Mouse (Mus musculus) kidney, embryonic 16.5 days (tissue): ENCODE measurements around the gene Treml1. TPM values are rescaled to one million over a fixed set of nuclear protein-coding genes. Genes with fewer than 3 reads are reported as not detected.
"Not testable (repeated sequence)": the region's sequence is repeated elsewhere in the genome, so short reads cannot be mapped to it uniquely, and the experiment has no call there.

Source experiments
- ATAC-seq: fragments of 200-750 bp; cut with Nextera tagmentation; 2 replicates; pipeline ENCODE4 v1.8.0; 2017; ENCODE audit warnings: moderate TSS enrichment; ENCODE audit not compliant: low FRiP score, low TSS enrichment
- H3K27ac ChIP-seq: fragments of 300-500 bp; sonication (generic); 2 replicates; pipeline ENCODE4 v1.5.1; 2014; ENCODE audit warnings: low read length
- H3K27me3 ChIP-seq: fragments of 300-500 bp; sonication (generic); 2 replicates; pipeline ENCODE4 v1.6.1; 2014; ENCODE audit warnings: low read length, control low read depth, mixed read lengths; ENCODE audit not compliant: insufficient read depth
- H3K36me3 ChIP-seq: fragments of 300-500 bp; sonication (generic); 2 replicates; pipeline ENCODE4 v1.6.1; 2014; ENCODE audit warnings: low read length, control low read depth, mixed read lengths; ENCODE audit not compliant: insufficient read depth
- H3K4me1 ChIP-seq: fragments of 300-500 bp; sonication (generic); 2 replicates; pipeline ENCODE4 v1.6.1; 2014; ENCODE audit warnings: low read length, control low read depth, mixed read lengths; ENCODE audit not compliant: insufficient read depth
- H3K4me2 ChIP-seq: fragments of 300-500 bp; sonication (generic); replicated peaks from 2 replicates; pipeline ENCODE4 v1.6.1; 2014; ENCODE audit warnings: low read depth, low read length
- H3K4me3 ChIP-seq: fragments of 300-500 bp; sonication (generic); 2 replicates; pipeline ENCODE4 v1.5.1; 2014; ENCODE audit warnings: mild to moderate bottlenecking, low read length
- H3K9ac ChIP-seq: fragments of 300-500 bp; sonication (generic); replicated peaks from 2 replicates; pipeline ENCODE4 v1.6.1; 2014; ENCODE audit warnings: low read length
- H3K9me3 ChIP-seq: fragments of 300-500 bp; sonication (generic); 2 replicates; pipeline ENCODE4 v1.6.1; 2016; ENCODE audit warnings: low read length, control low read depth
- WGBS: fragments of 180-500 bp; shearing (Covaris S2); extraction: QIAGEN DNeasy Blood & Tissue Kit; methylation state at CpG from one replicate; pipeline ENCODE4 v1.1.7; 2014; 5-methylcytosine and 5-hydroxymethylcytosine counted together
- polyA plus RNA-seq: library from polyadenylated mRNA; unstranded; fragments of >200 nt; fragmentation: Nextera tagmentation; extraction: Ambion mirVana; gene quantifications from 2 replicates; pipeline ENCODE4 v1.2.1, GENCODE M21; 2015

Gene Treml1
- polyA plus RNA-seq, 1 experiment from 2014 or later: 0.59 TPM

- H3K36me3 ChIP-seq: no peaks in the 10 kb centered on the region
- no peaks in the 10 kb centered on the region for H3K9me3 ChIP-seq
- no peak overlapping the region for H3K27ac ChIP-seq
- WGBS: 70% methylated on average over 5 of the region's 5 CpGs
- H3K4me2 ChIP-seq: no peak overlapping the region
- H3K4me1 ChIP-seq: no peaks in the 10 kb centered on the region
- ATAC-seq: no peak
- H3K4me3 ChIP-seq: no peak overlapping the region
- no peaks in the 10 kb centered on the region for H3K27me3 ChIP-seq
- no peak overlapping the region for H3K9ac ChIP-seq
Measured at GRCm38 (mm10) chr17:48350681-48351193, 9.0 kb upstream of the Treml1 start.

GRCm38 (mm10) chr17:48352976-48353375 lies 6.7 kb upstream of the Treml1 start:
- not testable (repeated sequence) for H3K9me3 ChIP-seq, H3K27ac ChIP-seq, ATAC-seq, H3K4me3 ChIP-seq, H3K4me1 ChIP-seq, H3K36me3 ChIP-seq, H3K4me2 ChIP-seq, H3K9ac ChIP-seq, H3K27me3 ChIP-seq
- WGBS: 85% methylated on average over 7 of the region's 7 CpGs

DNA sequence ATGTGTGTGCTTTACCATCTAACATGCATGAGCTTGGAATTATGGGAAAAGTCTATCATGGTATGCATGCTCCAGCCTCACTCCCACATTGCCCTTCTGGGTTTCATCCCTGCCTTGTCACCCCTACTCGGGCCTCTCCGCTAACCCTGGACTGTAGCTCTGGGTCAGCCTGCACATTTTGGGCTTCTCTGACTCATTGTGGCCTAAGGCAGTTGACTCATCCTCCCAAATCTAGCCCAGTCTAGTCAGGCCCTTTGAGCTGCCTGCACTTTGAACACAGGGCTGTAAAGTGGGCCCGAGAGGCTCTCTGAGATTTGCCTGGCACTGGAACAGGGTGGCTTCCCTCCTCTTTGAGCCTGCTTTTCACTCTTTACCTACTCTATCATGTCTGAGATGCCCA lies 3.9 kb upstream of the Treml1 start:
- 81% methylated on average over 3 of the region's 3 CpGs for WGBS
- no peak for ATAC-seq
- Histone ChIP-seq H3K36me3 (no peaks in the 10 kb centered on the region), H3K27me3 (no peaks in the 10 kb centered on the region), H3K9me3 (no peaks in the 10 kb centered on the region), H3K4me3 (no peak overlapping the region), H3K4me1 (no peaks in the 10 kb centered on the region), H3K27ac (no peak overlapping the region), H3K4me2 (no peak overlapping the region), H3K9ac (no peak overlapping the region)

DNA sequence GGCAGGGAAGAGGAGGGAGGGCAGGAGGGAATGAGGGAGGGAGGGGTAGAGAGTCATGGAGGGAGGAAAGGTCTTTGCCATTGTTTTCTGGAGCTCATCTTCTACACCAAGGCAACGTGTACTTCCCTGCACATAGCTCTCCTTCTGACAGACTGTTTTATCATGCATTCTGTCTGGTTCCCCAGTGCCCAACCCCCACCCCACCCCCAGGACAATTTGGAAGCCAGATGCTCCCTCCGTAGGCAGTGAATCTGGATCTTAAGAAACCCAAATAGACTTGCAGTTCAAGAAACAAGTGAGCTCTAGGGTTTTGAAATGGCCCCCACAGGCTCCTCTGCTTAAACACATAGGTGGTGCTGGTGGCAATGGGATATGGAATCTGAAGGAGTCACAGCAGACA lies 1.8 kb upstream of the Treml1 start:
- H3K36me3 ChIP-seq: no peaks in the 10 kb centered on the region
- H3K4me1 ChIP-seq: no peaks in the 10 kb centered on the region
- no peak overlapping the region for H3K4me3 ChIP-seq
- no peaks in the 10 kb centered on the region for H3K27me3 ChIP-seq
- no peak overlapping the region for H3K4me2 ChIP-seq
- no peak overlapping the region for H3K9ac ChIP-seq
- ATAC-seq: no peak
- H3K27ac ChIP-seq: no peak overlapping the region
- no peaks in the 10 kb centered on the region for H3K9me3 ChIP-seq
- 54% methylated on average over 2 of the region's 2 CpGs for WGBS

DNA sequence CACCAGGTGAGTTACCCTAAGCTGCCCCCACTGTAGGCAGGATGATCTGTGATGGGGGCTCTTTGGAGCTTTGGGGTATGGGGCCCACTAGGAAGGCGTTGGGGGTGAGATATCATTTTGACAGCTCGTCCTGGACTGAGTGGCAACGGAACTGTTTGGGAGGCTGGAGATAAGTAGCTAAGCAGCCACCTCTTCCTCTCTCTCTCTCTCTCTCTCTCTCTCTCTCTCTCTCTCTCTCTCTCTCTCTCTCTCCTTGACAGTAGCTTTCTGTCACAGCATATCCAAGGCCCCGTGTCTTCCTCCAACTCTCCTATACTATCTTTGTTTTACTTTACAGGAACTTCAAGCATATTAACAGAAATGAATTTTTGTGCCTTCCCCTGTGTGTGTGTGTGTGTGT lies 746 bp downstream of the Treml1 start:
- ATAC-seq: no peak
- Histone ChIP-seq H3K27me3 (no peaks in the 10 kb centered on the region), H3K4me1 (no peaks in the 10 kb centered on the region), H3K36me3 (no peaks in the 10 kb centered on the region), H3K9me3 (no peaks in the 10 kb centered on the region), H3K4me2 (no peak overlapping the region), H3K27ac (no peak overlapping the region), H3K4me3 (no peak overlapping the region), H3K9ac (no peak overlapping the region)
- 72% methylated on average over 4 of the region's 4 CpGs for WGBS

DNA sequence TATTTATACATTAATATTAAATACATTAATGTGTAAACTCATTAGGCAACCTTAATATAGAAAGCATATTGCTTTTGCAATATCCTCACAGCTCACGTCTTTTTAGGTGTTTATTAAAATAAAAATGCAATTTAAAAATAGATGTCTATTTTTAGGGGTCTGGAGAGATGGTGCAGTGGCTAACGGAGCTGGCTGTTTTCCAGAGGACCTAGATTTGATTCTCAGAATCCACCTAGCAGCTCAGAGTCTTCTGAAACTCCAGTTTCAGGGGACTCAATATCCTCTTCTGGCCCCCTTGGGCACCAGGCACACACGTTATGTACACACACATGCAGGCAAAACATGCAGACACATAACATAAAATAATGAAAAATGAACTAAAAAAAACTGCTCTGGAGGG lies 2.6 kb downstream of the Treml1 start:
- H3K27ac ChIP-seq: no peak overlapping the region
- no peak overlapping the region for H3K9ac ChIP-seq
- no peak for ATAC-seq
- no peak overlapping the region for H3K4me2 ChIP-seq
- H3K4me3 ChIP-seq: no peak overlapping the region
- H3K36me3 ChIP-seq: no peaks in the 10 kb centered on the region
- H3K9me3 ChIP-seq: no peaks in the 10 kb centered on the region
- no peaks in the 10 kb centered on the region for H3K27me3 ChIP-seq
- H3K4me1 ChIP-seq: no peaks in the 10 kb centered on the region
- 69% methylated on average over 3 of the region's 3 CpGs for WGBS

GRCm38 (mm10) chr17:48362966-48363365 lies 3.2 kb downstream of the Treml1 start:
- Histone ChIP-seq H3K4me2 (no peak overlapping the region), H3K36me3 (no peaks in the 10 kb centered on the region), H3K27me3 (no peaks in the 10 kb centered on the region), H3K4me1 (no peaks in the 10 kb centered on the region), H3K27ac (no peak overlapping the region), H3K9ac (no peak overlapping the region), H3K4me3 (no peak overlapping the region), H3K9me3 (no peaks in the 10 kb centered on the region)
- 79% methylated on average over 8 of the region's 8 CpGs for WGBS
- ATAC-seq: no peak

DNA sequence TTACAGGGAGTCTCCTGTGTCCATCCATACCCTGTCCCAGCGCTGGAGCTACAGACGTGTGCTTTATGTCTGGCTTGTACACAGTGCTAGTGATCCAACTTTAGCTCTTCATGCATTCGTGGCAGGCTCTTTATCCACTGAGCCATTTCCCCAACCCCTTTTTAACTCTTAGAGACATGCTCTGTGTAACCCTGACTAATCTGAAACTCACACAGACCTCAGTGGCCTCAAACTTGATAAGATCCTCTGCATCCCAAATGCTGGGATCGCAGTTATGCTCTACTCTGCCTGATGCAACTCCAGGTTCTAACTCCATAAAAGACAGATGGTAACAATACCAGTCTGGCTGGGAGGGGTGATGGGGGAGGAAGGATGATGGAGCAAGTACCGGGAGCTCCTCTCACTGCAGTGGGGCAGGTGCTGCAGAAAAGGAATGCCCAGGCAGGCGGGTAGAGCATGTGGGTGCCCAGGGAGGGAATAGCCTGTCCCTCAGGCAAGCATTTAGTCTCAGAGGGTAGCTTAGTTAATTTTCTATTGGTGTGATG lies 3.8 kb downstream of the Treml1 start:
- ATAC-seq: no peak
- Histone ChIP-seq H3K4me1 (no peaks in the 10 kb centered on the region), H3K4me3 (no peak overlapping the region), H3K27me3 (no peaks in the 10 kb centered on the region), H3K4me2 (no peak overlapping the region), H3K9ac (no peak overlapping the region), H3K9me3 (no peaks in the 10 kb centered on the region), H3K27ac (no peak overlapping the region), H3K36me3 (no peaks in the 10 kb centered on the region)
- WGBS: 71% methylated on average over 6 of the region's 6 CpGs

GRCm38 (mm10) chr17:48365511-48366155 lies 5.9 kb downstream of the Treml1 start:
- Histone ChIP-seq H3K27ac (no peak overlapping the region), H3K36me3 (no peaks in the 10 kb centered on the region), H3K4me3 (no peak overlapping the region), H3K9ac (no peak overlapping the region), H3K4me1 (no peaks in the 10 kb centered on the region), H3K9me3 (no peaks in the 10 kb centered on the region), H3K27me3 (no peaks in the 10 kb centered on the region), H3K4me2 (no peak overlapping the region)
- 85% methylated on average over 9 of the region's 9 CpGs for WGBS
- ATAC-seq: no peak

GRCm38 (mm10) chr17:48366806-48367205 lies 7.1 kb downstream of the Treml1 start:
- no peak for ATAC-seq
- Histone ChIP-seq H3K4me3 (no peak overlapping the region), H3K36me3 (no peaks in the 10 kb centered on the region), H3K9me3 (no peaks in the 10 kb centered on the region), H3K4me1 (no peaks in the 10 kb centered on the region), H3K27me3 (no peaks in the 10 kb centered on the region), H3K9ac (no peak overlapping the region), H3K27ac (no peak overlapping the region), H3K4me2 (no peak overlapping the region)
- 78% methylated on average over 5 of the region's 5 CpGs for WGBS
